Mouse (Mus musculus) regulatory T cell (primary cell): Measurements from ENCODE around the gene Btbd19.

Source experiments
- in situ Hi-C: fragments of 300-600 bp; cut with MboI, MseI; formaldehyde crosslinking; loops from one replicate; pipeline ENCODE4 v1.15.1; 2025; ENCODE audit warnings: high pct_unique_total_duplicates

The Btbd19 gene

GRCm38 (mm10) chr4:117071183-117071582, 54.3 kb downstream of the Btbd19 start:
- in situ Hi-C loops: no loop called here

GRCm38 (mm10) chr4:117070624-117071023, 54.9 kb downstream of the Btbd19 start:
- in situ Hi-C loops: no loop called here

GRCm38 (mm10) chr4:117069647-117070046, 55.9 kb downstream of the Btbd19 start:
- in situ Hi-C loops: no loop called here
